Mouse (Mus musculus) MEL (cell line): Measurements from ENCODE around the gene Pak7. TPM values are rescaled to one million over a fixed set of nuclear protein-coding genes. Genes with fewer than 3 reads are reported as not detected.

ENCODE experiments used
- DNase-seq: peaks from one replicate; pipeline ENCODE4 v3.0.0; 2011; ENCODE audit warnings: low read depth, low spot score
- H3K27ac ChIP-seq: 2 replicates; pipeline ENCODE4 v1.5.1; 2012; ENCODE audit warnings: low read depth, mild to moderate bottlenecking, control low read depth, low read length, moderate library complexity; ENCODE audit not compliant: control insufficient read depth
- H3K27me3 ChIP-seq, 2 experiments: fragments of 150-350 bp in 1 of 2; sonication (generic) in 1 of 2; 2 replicates each; pipeline ENCODE4 v1.6.1; 2012; ENCODE audit warnings: low read length in 2 of 2, mild to moderate bottlenecking in 2 of 2, improper control_type of control experiment in 1 of 2, moderate library complexity in 1 of 2; ENCODE audit not compliant: insufficient read depth in 2 of 2, control insufficient read depth in 1 of 2
- H3K36me3 ChIP-seq, 2 experiments: 2 replicates each; pipeline ENCODE4 v1.6.1; 2012 to 2014; ENCODE audit warnings: low read length in 2 of 2, improper control_type of control experiment in 1 of 2, inconsistent platforms in 1 of 2, mild to moderate bottlenecking in 1 of 2; ENCODE audit not compliant: insufficient read depth in 2 of 2, control insufficient read depth in 1 of 2
- H3K4me1 ChIP-seq, 2 experiments: fragments of 150-350 bp in 1 of 2; sonication (generic) in 1 of 2; 2 replicates each; pipeline ENCODE4 v1.6.1; 2012; ENCODE audit warnings: low read length in 2 of 2, improper control_type of control experiment in 1 of 2, mild to moderate bottlenecking in 1 of 2; ENCODE audit not compliant: insufficient read depth in 2 of 2, control insufficient read depth in 1 of 2
- H3K4me3 ChIP-seq, 2 experiments: fragments of 150-350 bp in 1 of 2; sonication (generic) in 1 of 2; 2 replicates each; pipeline ENCODE4 v1.5.1; 2012; ENCODE audit warnings: low read depth in 2 of 2, low read length in 2 of 2, mild to moderate bottlenecking in 2 of 2, moderate library complexity in 2 of 2, control low read depth in 1 of 2, improper control_type of control experiment in 1 of 2; ENCODE audit not compliant: control insufficient read depth in 1 of 2, insufficient read depth in 1 of 2
- H3K79me2 ChIP-seq: 2 replicates; pipeline ENCODE4 v1.6.1; 2012; ENCODE audit warnings: mild to moderate bottlenecking, low read length, moderate library complexity; ENCODE audit not compliant: control insufficient read depth, poor library complexity, insufficient read depth
- H3K9ac ChIP-seq: 2 replicates; pipeline ENCODE4 v1.6.1; 2012; ENCODE audit warnings: low read depth, mild to moderate bottlenecking, control low read depth, low read length, moderate library complexity; ENCODE audit not compliant: control insufficient read depth, poor library complexity, severe bottlenecking
- H3K9me3 ChIP-seq: fragments of 150-350 bp; sonication (generic); replicated peaks from 2 replicates; pipeline ENCODE4 v1.6.1; 2012; ENCODE audit warnings: mild to moderate bottlenecking, low read length, improper control_type of control experiment, moderate library complexity; ENCODE audit not compliant: insufficient read depth
- CHD2 ChIP-seq: IDR thresholded peaks from 2 replicates; pipeline ENCODE4 v1.6.1; 2011; ENCODE audit warnings: low read length, improper control_type of control experiment
- E2F4 ChIP-seq: IDR thresholded peaks from 2 replicates; pipeline ENCODE4 v1.6.1; 2011; ENCODE audit warnings: low read depth, low read length, improper control_type of control experiment, borderline replicate concordance
- EP300 ChIP-seq, 2 experiments: IDR thresholded peaks; 2 replicates each; pipeline ENCODE4 v1.6.1; 2011; ENCODE audit warnings: improper control_type of control experiment in 2 of 2, low read length in 2 of 2, low read depth in 1 of 2, mild to moderate bottlenecking in 1 of 2
- GATA1 ChIP-seq: IDR thresholded peaks from 2 replicates; pipeline ENCODE4 v1.6.1; 2011; ENCODE audit warnings: low read depth, low read length, improper control_type of control experiment
- MAX ChIP-seq: IDR thresholded peaks from 2 replicates; pipeline ENCODE4 v1.6.1; 2011; ENCODE audit warnings: low read length, improper control_type of control experiment
- MAZ ChIP-seq: IDR thresholded peaks from 2 replicates; pipeline ENCODE4 v1.6.1; 2012; ENCODE audit warnings: low read depth, mild to moderate bottlenecking, inconsistent platforms, low read length, improper control_type of control experiment
- MEF2A ChIP-seq: IDR thresholded peaks from 2 replicates; pipeline ENCODE4 v1.6.1; 2014; ENCODE audit warnings: low read depth, mild to moderate bottlenecking, inconsistent platforms, low read length, improper control_type of control experiment; ENCODE audit not compliant: poor library complexity, insufficient replicate concordance, severe bottlenecking; ENCODE audit errors: extremely low read depth
- MXI1 ChIP-seq: IDR thresholded peaks from 2 replicates; pipeline ENCODE4 v1.6.1; 2011; ENCODE audit warnings: mild to moderate bottlenecking, low read depth, low read length, improper control_type of control experiment
- MYB ChIP-seq: IDR thresholded peaks from 2 replicates; pipeline ENCODE4 v1.6.1; 2011; ENCODE audit warnings: mild to moderate bottlenecking, low read depth, low read length, improper control_type of control experiment
- MYC ChIP-seq: IDR thresholded peaks from 2 replicates; pipeline ENCODE4 v1.6.1; 2011; ENCODE audit warnings: low read depth, mild to moderate bottlenecking, low read length, improper control_type of control experiment, moderate library complexity
- NELFE ChIP-seq: IDR thresholded peaks from 2 replicates; pipeline ENCODE4 v1.6.1; 2011; ENCODE audit warnings: low read depth, low read length, improper control_type of control experiment
- NRF1 ChIP-seq: IDR thresholded peaks from 2 replicates; pipeline ENCODE4 v1.6.1; 2014; ENCODE audit warnings: low read depth, mild to moderate bottlenecking, inconsistent platforms, low read length, improper control_type of control experiment, moderate library complexity; ENCODE audit not compliant: poor library complexity, insufficient read depth, severe bottlenecking
- POLR2A ChIP-seq, 2 experiments: IDR thresholded peaks; 2 replicates each; pipeline ENCODE4 v1.6.1; 2011 to 2012; ENCODE audit warnings: low read length in 2 of 2, mild to moderate bottlenecking in 2 of 2, control low read depth in 1 of 2, improper control_type of control experiment in 1 of 2, low read depth in 1 of 2, moderate library complexity in 1 of 2; ENCODE audit not compliant: control insufficient read depth in 1 of 2, insufficient read depth in 1 of 2, poor library complexity in 1 of 2
- POLR2AphosphoS2 ChIP-seq: IDR thresholded peaks from 2 replicates; pipeline ENCODE4 v1.6.1; 2011; ENCODE audit warnings: low read length, improper control_type of control experiment
- RAD21 ChIP-seq: IDR thresholded peaks from 2 replicates; pipeline ENCODE4 v1.6.1; 2011; ENCODE audit warnings: mild to moderate bottlenecking, low read depth, low read length, improper control_type of control experiment
- RCOR1 ChIP-seq: IDR thresholded peaks from 2 replicates; pipeline ENCODE4 v1.6.1; 2012; ENCODE audit warnings: low read depth, mild to moderate bottlenecking, inconsistent platforms, low read length, improper control_type of control experiment
- SIN3A ChIP-seq: IDR thresholded peaks from 2 replicates; pipeline ENCODE4 v1.6.1; 2012; ENCODE audit warnings: low read length, improper control_type of control experiment, inconsistent platforms
- SMC3 ChIP-seq: IDR thresholded peaks from 2 replicates; pipeline ENCODE4 v1.6.1; 2011; ENCODE audit warnings: low read depth, low read length, improper control_type of control experiment
- TAL1 ChIP-seq: IDR thresholded peaks from 2 replicates; pipeline ENCODE4 v1.6.1; 2012; ENCODE audit warnings: mild to moderate bottlenecking, inconsistent platforms, low read length, moderate library complexity, mixed read lengths
- TBP ChIP-seq: IDR thresholded peaks from 2 replicates; pipeline ENCODE4 v1.8.0; 2011; ENCODE audit warnings: low read depth, low read length, improper control_type of control experiment
- TCF12 ChIP-seq: IDR thresholded peaks from 2 replicates; pipeline ENCODE4 v1.6.1; 2014; ENCODE audit warnings: low read depth, mild to moderate bottlenecking, inconsistent platforms, low read length, improper control_type of control experiment, moderate library complexity
- USF1 ChIP-seq: IDR thresholded peaks from 2 replicates; pipeline ENCODE4 v1.6.1; 2014; ENCODE audit warnings: low read depth, mild to moderate bottlenecking, inconsistent platforms, low read length, improper control_type of control experiment, moderate library complexity
- ZC3H11A ChIP-seq: IDR thresholded peaks from 2 replicates; pipeline ENCODE4 v1.6.1; 2012; ENCODE audit warnings: low read depth, mild to moderate bottlenecking, inconsistent platforms, low read length, improper control_type of control experiment
- ZKSCAN1 ChIP-seq: IDR thresholded peaks from 2 replicates; pipeline ENCODE4 v1.6.1; 2012; ENCODE audit warnings: low read depth, mild to moderate bottlenecking, inconsistent platforms, low read length, improper control_type of control experiment, moderate library complexity
- ZMIZ1 ChIP-seq: IDR thresholded peaks from 2 replicates; pipeline ENCODE4 v1.6.1; 2012; ENCODE audit warnings: low read depth, mild to moderate bottlenecking, inconsistent platforms, low read length, improper control_type of control experiment, moderate library complexity
- polyA plus RNA-seq, 2 experiments: library from polyadenylated mRNA; stranded (reverse) in 1 of 2; unstranded in 1 of 2; fragments of >175 nt in 1 of 2; fragments of >200 nt in 1 of 2; gene quantifications; 2 replicates each; pipeline versions ENCODE4 v1.2.1 to v1.2.4; 2012; ENCODE audit warnings: low replicate concordance in 2 of 2, low read depth in 1 of 2; ENCODE audit not compliant: insufficient read length in 2 of 2, insufficient read depth in 1 of 2, missing spikeins in 1 of 2
- total RNA-seq: library from RNA; depleted of rRNA; stranded (reverse); fragments of 300-350 nt; gene quantifications from 2 replicates; pipeline ENCODE4 v1.2.3, GENCODE M21; 2012

Pak7 gene
- total and polyA plus RNA-seq, 3 experiments: not detected

- no peaks in the 10 kb centered on the region for H3K79me2 ChIP-seq
- H3K4me3 ChIP-seq: no peak overlapping the region
- TF ChIP-seq MAX: no peak
- TF ChIP-seq MYB: no peak
- no peak for TF ChIP-seq POLR2AphosphoS2
- no peak for TF ChIP-seq CHD2
- TF ChIP-seq USF1: no peak
- TF ChIP-seq E2F4: no peak
- TF ChIP-seq EP300 (IDR thresholded peaks at IDR 0.05; ENCODE audit: low read depth in 1 of 2, low read length in 2 of 2): no peak
- no peak for TF ChIP-seq NRF1
- TF ChIP-seq POLR2A (IDR thresholded peaks at IDR 0.05; ENCODE audit: control insufficient read depth in 1 of 2, insufficient read depth in 1 of 2, low read depth in 1 of 2, low read length in 2 of 2, poor library complexity in 1 of 2): no peak
- no peak for TF ChIP-seq SMC3
- TF ChIP-seq RCOR1: no peak
- TF ChIP-seq ZC3H11A: no peak
- no peak for TF ChIP-seq SIN3A
- no peak for TF ChIP-seq MYC
- TF ChIP-seq TBP: no peak
- no peak for TF ChIP-seq TAL1
- TF ChIP-seq NELFE: no peak
- no peak for TF ChIP-seq GATA1
- TF ChIP-seq ZKSCAN1: no peak
- no peak for TF ChIP-seq MEF2A
- no peak overlapping the region for H3K27ac ChIP-seq
- H3K4me1 ChIP-seq: no peaks in the 10 kb centered on the region
- H3K36me3 ChIP-seq: no peaks in the 10 kb centered on the region
- no peaks in the 10 kb centered on the region for H3K27me3 ChIP-seq
- no peaks in the 10 kb centered on the region for H3K9me3 ChIP-seq
- H3K9ac ChIP-seq: no peak overlapping the region
- no peak for DNase-seq
Observed at GRCm38 (mm10) chr2:136402587-136402986, 14.8 kb upstream of the Pak7 start.

- no peak for TF ChIP-seq NRF1
- no peak for TF ChIP-seq MEF2A
- no peak for TF ChIP-seq MXI1
- no peak for TF ChIP-seq MYB
- TF ChIP-seq MAZ: no peak
- TF ChIP-seq TCF12: no peak
- no peak for TF ChIP-seq ZKSCAN1
- TF ChIP-seq E2F4: no peak
- no peak for TF ChIP-seq RAD21
- no peak for TF ChIP-seq ZMIZ1
- no peak for TF ChIP-seq POLR2AphosphoS2
- Histone ChIP-seq H3K27me3 (no peaks in the 10 kb centered on the region), H3K9ac (no peak overlapping the region), H3K79me2 (no peaks in the 10 kb centered on the region), H3K9me3 (no peaks in the 10 kb centered on the region), H3K4me3 (no peak overlapping the region), H3K27ac (no peak overlapping the region), H3K4me1 (no peaks in the 10 kb centered on the region), H3K36me3 (no peaks in the 10 kb centered on the region)
- DNase-seq: no peak
Observed at GRCm38 (mm10) chr2:136375318-136375717, 12.4 kb downstream of the Pak7 start.
